ENCODE assay signal across 13 mouse cellular contexts in genomic region chr7:83731297-83731696, GRCm38 (mm10).
"Had no signal": no experiment of that assay in that cellular context is flagged by ENCODE, and none has a peak within 500 bp of the region (broad histone marks: within the 10 kb centered on the region; RNA-seq: fewer than 3 reads in every experiment).

No protein-coding gene starts in this region.

- H3K4me3 ChIP-seq: limb, embryonic 12.5 days; lung, embryonic 15.5 days; midbrain, embryonic 15.5 days; neural tube, embryonic 12.5 days had no signal

- ATAC-seq: midbrain, embryonic 15.5 days had no signal

- H3K27ac ChIP-seq: limb, embryonic 12.5 days; liver, embryonic 14.5 days; lung, embryonic 15.5 days; midbrain, embryonic 15.5 days; neural tube, embryonic 12.5 days had no signal

- H3K4me2 ChIP-seq: limb, embryonic 12.5 days; lung, embryonic 15.5 days; midbrain, embryonic 15.5 days; neural tube, embryonic 12.5 days had no signal

- DNase-seq: kidney, adult 2 months; kidney, postnatal 25 days; liver; lung, postnatal 36 days; right cerebral cortex, postnatal 4 days; spleen, adult 18-20 months; thymus, adult 18-20 months; thymus, postnatal 25 days had no signal

- H3K36me3 ChIP-seq: limb, embryonic 12.5 days; lung, embryonic 15.5 days; midbrain, embryonic 15.5 days; neural tube, embryonic 12.5 days had no signal

- H3K9ac ChIP-seq: limb, embryonic 12.5 days; liver, embryonic 14.5 days; lung, embryonic 15.5 days; midbrain, embryonic 15.5 days; neural tube, embryonic 12.5 days had no signal

- H3K4me1 ChIP-seq: midbrain, embryonic 15.5 days; neural tube, embryonic 12.5 days had no signal

- H3K27me3 ChIP-seq: limb, embryonic 12.5 days; lung, embryonic 15.5 days; midbrain, embryonic 15.5 days; neural tube, embryonic 12.5 days had no signal

- H3K9me3 ChIP-seq: limb, embryonic 12.5 days; lung, embryonic 15.5 days; midbrain, embryonic 15.5 days; neural tube, embryonic 12.5 days had no signal
